Mouse (Mus musculus): Measurements from ENCODE around the gene Chaf1b. TPM values are rescaled to one million over a fixed set of nuclear protein-coding genes. Genes with fewer than 3 reads are reported as not detected.

The Chaf1b gene
- polyA plus RNA-seq, 1 experiment, result not detected

Other genes starting within 250 kb of the Chaf1b start
- 7.2 TPM in 2 replicates for gene Cbr3, start 200.7 kb upstream of the Chaf1b start, polyA plus RNA-seq (2012; ENCODE audit: insufficient read depth, insufficient read length, missing spikeins)
- gene Dop1b, start 172.0 kb upstream of the Chaf1b start, polyA plus RNA-seq (2012; ENCODE audit: insufficient read depth, insufficient read length, missing spikeins), result 18.9 and 24.0 TPM in 2 replicates
- gene Morc3, start 51.8 kb upstream of the Chaf1b start, polyA plus RNA-seq (2012; ENCODE audit: insufficient read depth, insufficient read length, missing spikeins), result 9.4 and 9.7 TPM in 2 replicates
- not detected in 2 replicates for gene Cldn14, start 124.9 kb downstream of the Chaf1b start, polyA plus RNA-seq (2012; ENCODE audit: insufficient read depth, insufficient read length, missing spikeins)
- gene Sim2, start 201.0 kb downstream of the Chaf1b start, polyA plus RNA-seq (2012; ENCODE audit: insufficient read depth, insufficient read length, missing spikeins), result 0.52 and 0.96 TPM in 2 replicates